Mouse (Mus musculus): ENCODE measurements around the gene Ugt1a10.
"Not testable (repeated sequence)": the region's sequence is repeated elsewhere in the genome, so short reads cannot be mapped to it uniquely, and the experiment has no call there.

GRCm38 (mm10) chr1:88223011-88223515 lies 167.9 kb downstream of the Ugt1a10 start:
- TF ChIP-seq CTCF, EP300 (IDR thresholded peaks at IDR 0.05; ENCODE audit: low read depth): not testable (repeated sequence)
